Mouse (Mus musculus) gastrocnemius, adult 18-20 months (tissue): ENCODE data around the gene Szrd1. TPM values are rescaled to one million over a fixed set of nuclear protein-coding genes. Genes with fewer than 3 reads are reported as not detected.
"Not testable (repeated sequence)": the region's sequence is repeated elsewhere in the genome, so short reads cannot be mapped to it uniquely, and the experiment has no call there.

ENCODE experiments used
- DNase-seq: peaks from one replicate; pipeline ENCODE4 v3.0.0; 2021; ENCODE audit warnings: low spot score
- total RNA-seq, 2 experiments: library from RNA; stranded (reverse); gene quantifications; 2 replicates each; pipeline ENCODE4 v1.2.3; 2021

The Szrd1 gene
- total RNA-seq, 2 experiments from 2014 or later, result 160 to 163 TPM

GRCm38 (mm10) chr4:141148009-141148801 is 8.6 kb upstream of the Szrd1 start:
- DNase-seq, result no peak

DNA sequence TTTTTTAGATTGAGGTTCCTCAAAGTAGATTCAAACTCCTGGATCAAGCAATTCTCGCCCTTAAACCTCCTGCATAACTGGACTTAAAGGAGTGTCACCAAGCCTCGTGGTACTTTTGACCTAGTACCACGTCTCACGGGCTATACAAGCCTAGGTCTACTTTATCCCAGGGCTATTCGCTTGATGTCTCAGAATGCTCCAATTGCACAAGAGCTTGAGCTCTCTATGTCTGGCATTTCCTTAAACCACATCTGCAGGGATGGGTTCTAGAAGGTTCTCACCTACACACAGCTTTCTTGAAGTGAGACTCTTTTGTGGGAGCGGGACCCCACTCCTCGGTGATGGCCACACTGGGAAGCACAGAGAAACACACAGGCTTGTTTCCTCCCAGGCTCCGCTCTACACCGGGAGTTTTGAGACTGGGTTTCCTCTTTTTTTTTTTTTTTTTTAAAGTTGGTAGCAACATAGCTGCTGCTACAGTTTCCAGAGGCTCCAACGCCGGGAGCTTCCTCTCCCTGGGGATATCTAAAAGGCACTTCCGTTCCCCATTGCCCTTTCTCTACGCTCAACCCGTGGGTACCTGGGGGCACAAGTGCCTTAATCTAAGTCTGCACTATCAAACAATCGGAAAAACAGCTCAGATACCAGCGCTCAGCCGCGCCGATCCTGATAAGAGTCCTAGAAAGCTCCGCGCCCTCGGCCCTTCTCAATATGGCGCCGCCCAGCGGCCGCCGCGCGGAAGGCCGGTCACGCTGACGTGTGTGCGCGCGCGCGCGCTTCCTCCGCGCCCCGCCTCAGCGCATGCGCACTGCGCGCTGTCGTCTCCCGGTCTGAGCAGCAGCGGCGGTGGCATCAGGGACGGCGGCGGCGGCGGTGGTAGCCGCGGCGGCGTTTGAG is 7.8 kb upstream of the Szrd1 start, which contains the start of gene Fbxo42:
Gene Fbxo42, plus strand, starts transcription at position 802 of the 897 bp plus-strand sequence.
- peak; percentile 93 for DNase-seq

- DNase-seq, result no peak
These were observed 7.0 kb upstream of the Szrd1 start for GRCm38 (mm10) chr4:141146491-141147033.

DNA sequence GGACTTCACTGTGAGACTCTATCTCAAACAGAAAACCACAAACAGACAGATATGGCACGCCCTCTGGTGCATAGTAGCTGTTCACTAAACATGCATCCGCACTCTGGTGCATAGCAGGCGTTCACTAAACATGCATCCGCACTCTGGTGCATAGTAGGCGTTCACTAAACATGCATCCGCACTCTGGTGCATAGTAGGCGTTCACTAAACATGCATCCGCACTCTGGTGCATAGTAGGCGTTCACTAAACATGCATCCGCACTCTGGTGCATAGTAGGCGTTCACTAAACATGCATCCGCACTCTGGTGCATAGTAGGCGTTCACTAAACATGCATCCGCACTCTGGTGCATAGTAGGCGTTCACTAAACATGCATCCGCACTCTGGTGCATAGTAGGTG is 5.5 kb upstream of the Szrd1 start:
- not testable (repeated sequence) for DNase-seq

DNA sequence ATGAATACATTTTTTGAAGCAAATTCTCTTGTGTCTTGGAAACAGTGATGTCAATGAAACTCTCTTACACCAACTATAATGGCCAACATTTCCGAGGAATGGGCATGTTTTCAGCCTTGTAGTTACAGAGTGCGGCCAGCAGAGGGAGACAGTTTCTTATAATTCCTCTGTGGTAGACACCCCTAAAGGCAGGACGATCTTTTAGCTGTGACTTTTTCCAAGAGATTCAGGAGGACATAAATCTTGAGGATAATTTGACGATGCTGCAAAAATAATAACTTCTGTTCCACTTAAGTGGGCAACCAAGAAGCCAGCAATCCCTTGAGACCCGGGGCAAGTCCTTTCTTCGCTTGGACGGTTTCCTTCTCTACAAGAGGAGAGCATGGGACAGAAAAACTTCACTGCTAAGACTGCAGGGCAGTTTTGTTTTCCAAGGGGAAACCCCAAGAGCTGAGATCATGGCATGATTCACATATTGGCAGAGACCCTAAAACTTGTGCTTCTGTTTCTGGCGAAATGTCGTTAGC is 2.8 kb upstream of the Szrd1 start:
- DNase-seq, result peak; percentile 86

DNA sequence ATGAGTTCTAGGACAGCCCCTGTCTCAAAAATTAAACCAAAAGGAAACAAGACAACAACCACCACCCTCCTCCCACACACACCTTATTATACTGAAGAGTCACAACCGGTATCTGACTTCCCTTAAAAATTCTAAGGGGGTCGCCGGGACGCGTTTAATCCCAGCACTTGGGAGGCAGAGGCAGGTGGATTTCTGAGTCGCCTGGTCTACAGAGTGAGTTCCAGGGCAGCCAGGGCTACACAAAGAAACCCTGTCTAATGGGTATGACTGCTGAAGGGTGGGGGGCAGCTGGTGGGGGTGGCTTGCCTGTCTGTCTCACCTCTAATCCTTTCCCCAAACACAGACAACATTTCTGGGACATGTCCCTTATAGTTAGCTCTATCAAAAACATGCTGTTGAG is 1.4 kb upstream of the Szrd1 start:
- DNase-seq, result no peak

- DNase-seq, result not testable (repeated sequence)
These were observed 779 bp upstream of the Szrd1 start for GRCm38 (mm10) chr4:141140354-141140753.

DNA sequence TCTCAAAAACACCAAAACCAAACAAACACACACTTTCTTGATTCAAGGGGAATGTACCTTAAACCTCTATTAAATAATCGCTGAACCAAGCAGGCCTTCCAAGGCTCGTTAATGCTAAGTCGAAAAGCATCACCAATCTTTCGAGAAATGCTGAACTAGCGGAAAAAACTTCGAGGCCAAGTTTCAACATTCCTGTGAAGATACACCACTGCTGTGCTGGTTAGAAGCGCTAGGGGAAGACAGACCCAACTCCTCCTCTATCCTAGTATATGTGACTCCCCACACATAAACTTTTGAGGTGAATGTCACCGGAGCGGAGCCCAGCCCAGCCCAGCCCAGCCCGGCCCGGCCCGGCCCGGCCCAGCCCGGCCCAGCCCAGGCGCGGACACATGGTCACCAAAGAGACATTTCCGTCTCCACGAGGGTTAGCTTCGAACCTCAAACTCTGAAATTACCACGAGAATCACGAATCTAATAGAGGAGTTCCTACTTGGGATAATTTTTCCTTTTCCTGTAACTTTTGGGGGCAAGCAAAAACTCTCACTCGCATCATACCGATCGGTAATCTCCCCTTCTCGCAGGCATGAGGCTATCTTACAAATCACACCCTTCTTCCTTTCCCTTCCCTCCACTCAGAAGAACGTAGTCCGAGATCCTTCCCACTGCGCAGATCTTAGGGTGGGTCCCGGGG is 1.0 kb downstream of the Szrd1 start:
- no peak for DNase-seq

DNA sequence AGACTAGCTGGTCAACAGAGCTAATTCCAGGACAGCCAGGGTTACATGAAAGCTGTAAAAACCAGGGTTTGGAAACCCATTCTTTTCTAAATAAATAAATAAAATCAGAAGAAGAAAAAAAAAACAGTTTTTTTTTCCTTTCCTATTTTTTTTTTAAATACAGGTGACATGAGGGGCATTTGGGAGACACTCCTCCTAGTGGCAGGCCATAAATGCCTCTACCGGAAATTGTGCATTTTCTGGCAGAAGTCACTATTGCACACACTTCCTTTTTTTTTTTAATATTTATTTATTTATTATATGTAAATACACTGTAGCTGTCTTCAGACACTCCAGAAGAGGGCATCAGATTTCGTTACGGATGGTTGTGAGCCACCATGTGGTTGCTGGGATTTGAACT is 1.8 kb downstream of the Szrd1 start:
- DNase-seq, result not testable (repeated sequence)

GRCm38 (mm10) chr4:141136126-141136525 is 3.4 kb downstream of the Szrd1 start:
- no peak for DNase-seq

DNA sequence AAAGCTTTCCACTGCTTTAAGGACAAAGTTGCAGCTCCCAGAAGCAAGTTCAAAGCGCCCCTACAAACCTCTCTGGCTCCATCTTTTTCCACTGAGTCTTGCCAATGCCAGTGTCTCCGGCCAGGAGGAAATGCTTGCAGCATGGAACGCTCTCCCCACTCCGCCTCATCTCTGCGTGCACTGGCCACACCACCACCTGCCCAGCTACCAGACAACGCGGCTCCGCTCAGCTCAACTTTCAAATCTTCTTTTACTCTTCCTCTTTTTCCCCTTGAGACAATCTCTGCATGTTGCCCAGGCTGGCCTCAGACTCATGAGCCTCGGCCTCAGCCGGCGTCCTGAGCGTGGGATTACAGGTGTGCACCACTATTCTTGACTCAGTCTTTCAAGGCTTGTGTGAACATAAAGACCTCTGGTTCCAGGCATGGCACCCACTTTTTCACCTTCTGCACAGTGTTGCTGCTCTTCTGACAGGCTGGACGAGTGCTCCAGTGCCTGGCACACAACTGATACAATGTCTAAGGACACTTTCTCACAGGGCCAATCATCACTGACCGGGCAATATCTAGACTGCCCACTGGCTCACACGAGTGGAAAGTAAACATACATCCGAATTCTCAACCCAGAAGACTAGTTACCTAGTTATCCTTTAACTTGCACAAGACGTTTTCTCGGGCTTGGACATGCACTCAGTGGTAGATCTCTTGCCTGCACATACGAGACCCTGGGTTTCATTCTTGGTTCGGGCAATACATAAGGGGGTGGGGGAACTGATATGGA is 4.6 kb downstream of the Szrd1 start:
- peak; percentile 70 for DNase-seq

GRCm38 (mm10) chr4:141134031-141134441 is 5.5 kb downstream of the Szrd1 start:
- no peak for DNase-seq

GRCm38 (mm10) chr4:141133227-141133626 is 6.3 kb downstream of the Szrd1 start:
- no peak for DNase-seq

- DNase-seq, result no peak
These were observed 7.4 kb downstream of the Szrd1 start for GRCm38 (mm10) chr4:141132191-141132590.

DNA sequence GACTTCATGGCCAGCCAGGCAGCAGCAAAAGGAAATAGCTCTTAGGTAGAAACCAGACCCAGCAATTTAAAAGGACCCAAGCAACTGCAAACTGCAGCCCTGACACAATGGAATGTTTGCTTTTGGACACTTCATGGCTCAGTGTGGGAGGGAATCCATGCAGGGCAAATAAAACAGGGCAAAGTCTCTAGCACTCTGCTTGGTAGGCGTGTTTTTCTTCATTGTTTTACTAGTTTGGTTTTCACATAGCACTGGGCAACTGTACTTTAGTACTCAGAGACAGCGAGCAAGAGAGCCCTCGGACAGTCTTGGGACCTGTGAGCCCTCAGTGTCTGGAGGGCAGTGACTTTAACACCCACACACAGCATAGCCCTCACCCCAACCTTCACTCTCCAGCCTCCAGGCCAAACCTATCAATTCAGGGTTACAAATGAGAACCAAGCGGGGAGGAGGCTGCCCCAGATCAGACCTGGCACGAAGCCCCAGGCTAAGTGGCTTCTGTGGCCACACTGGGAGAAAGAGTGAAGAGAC is 8.0 kb downstream of the Szrd1 start:
- no peak for DNase-seq

DNA sequence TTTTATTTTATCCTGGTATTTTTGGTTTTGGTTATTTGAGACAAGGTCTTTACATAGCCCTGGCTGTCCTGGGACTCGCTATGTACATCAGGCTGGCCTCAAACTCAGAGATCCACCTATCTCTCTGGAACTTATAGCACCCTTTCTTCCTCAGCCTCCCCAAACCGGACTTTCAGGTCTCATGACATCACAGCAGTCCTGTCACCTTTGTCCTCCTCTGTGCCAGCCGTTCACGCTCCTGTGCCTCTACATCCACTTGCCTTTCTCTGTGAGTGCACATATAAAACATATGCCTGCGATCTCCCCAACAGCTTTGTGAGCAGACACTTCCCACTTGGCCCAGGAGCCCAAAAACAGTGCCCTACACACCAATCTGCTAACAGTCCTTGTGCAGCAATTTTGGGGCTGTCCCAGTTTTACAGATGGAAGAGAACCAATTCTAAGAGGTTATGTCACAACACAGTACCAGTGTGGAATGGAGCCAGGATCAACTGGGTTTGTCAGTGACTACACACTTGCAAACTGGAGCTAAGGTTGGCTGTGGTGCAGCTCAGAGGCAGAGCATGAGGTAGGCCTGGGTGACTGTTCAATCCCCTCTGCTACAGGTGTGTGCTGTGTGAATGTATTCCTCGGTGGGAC is 8.8 kb downstream of the Szrd1 start:
- DNase-seq, result no peak

DNA sequence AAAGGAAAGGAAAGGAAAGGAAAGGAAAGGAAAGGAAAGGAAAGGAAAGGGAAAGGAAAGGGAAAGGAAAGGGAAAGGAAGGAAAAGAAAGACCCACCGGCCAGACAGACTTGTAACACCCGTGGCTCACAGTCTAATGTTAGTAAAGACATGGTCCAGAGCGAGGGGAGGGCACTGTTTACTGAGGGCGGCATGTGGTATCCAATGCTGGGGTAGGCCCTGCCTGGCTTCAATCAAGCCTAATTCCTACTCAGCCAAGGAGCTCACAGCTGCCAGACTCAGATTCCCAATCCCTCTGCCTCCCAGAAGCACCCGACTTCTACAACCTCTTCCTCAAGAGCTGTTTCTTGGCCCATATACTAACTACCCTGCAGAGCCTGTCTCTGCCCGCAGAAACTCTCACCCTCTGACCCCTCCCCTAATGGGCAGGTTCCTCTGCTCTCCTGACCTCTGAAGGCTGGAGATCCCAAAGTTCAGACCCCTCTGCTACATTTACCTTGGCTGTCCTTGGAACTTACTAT is 10.3 kb downstream of the Szrd1 start:
- DNase-seq, result no peak

DNA sequence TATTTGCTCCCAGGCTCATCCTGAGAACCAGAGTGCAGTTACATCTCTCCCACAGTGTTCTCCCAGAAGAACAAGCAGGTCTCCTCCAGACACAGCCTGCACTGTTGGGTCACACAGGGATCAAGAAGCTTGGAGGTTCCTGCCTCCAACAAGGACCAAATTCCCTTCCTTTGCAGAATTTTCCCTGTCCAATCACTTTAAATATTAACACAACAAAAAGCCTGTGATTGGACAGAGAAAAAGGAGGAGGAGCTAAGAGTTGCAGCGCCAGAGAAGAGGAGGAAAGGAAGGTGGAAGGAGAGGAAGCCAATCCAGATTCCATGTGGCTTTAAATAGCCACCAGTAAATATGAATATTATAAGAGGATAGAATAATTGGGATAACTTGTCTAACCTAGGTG is 16.5 kb downstream of the Szrd1 start:
- DNase-seq, result no peak

DNA sequence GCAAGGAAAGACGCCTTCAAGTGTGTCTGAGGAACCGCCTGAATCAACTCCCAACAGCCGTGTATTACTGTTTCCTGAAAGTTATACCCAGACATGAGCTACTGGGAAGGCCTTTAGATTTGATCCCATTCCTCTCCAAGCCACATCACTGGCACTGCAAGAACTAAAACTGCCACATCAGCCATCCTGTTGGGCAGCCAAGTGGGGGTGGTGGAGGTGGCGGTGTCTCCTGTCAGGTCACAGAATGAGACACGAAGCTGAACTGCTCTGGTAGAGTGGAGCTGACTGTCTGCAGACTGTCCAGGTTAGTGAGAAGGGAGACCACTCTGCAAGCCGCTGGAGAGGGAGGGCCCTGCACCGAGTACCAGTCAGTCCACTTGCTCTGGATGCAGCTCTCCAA is 16.9 kb downstream of the Szrd1 start:
- DNase-seq, result no peak
